Comparison of ENCODE assay signal across 10 mouse cellular contexts in genomic region chr10:25362235-25362634, GRCm38 (mm10). TPM values are rescaled to one million over a fixed set of nuclear protein-coding genes. Genes with fewer than 3 reads are reported as not detected.
DNase-seq lines count a peak whose midpoint lies in the region; ATAC-seq and TF ChIP-seq lines count a peak whose summit lies in the region.
"Had no signal": no experiment of that assay in that cellular context is flagged by ENCODE, and none has a peak within 500 bp of the region (broad histone marks: within the 10 kb centered on the region; RNA-seq: fewer than 3 reads in every experiment).

No protein-coding gene starts in this region.

- 28% methylated on average over 6 of the region's 6 CpGs for WGBS in embryonic facial prominence, embryonic 15.5 days

- TF ChIP-seq POLR2A in myocyte (IDR thresholded peaks at IDR 0.05; ENCODE audit: insufficient read length, low read depth): no peak

- H3K4me1 ChIP-seq in embryonic facial prominence, embryonic 15.5 days: peaks cover 17% of the 10 kb centered on the region

- peak overlapping the region; percentile 88 for H3K4me3 ChIP-seq in left cerebral cortex, adult 2 months
- peak overlapping the region; percentile 79 for H3K4me3 ChIP-seq in embryonic facial prominence, embryonic 15.5 days (replicated peaks)
- H3K4me3 ChIP-seq in myocyte: peak overlapping the region; percentile 78

- TF ChIP-seq CTCF in left cerebral cortex, adult 2 months (IDR thresholded peaks at IDR 0.05): no peak

- H3K9me3 ChIP-seq in embryonic facial prominence, embryonic 15.5 days (replicated peaks): no peaks in the 10 kb centered on the region
- H3K9me3 ChIP-seq: midbrain, embryonic 10.5 days had no signal

- H3K9ac ChIP-seq in embryonic facial prominence, embryonic 15.5 days: no peak overlapping the region

- H3K79me2 ChIP-seq in myocyte (ENCODE audit: control insufficient read depth, insufficient read depth): peaks cover 71% of the 10 kb centered on the region

- no peak overlapping the region for H3ac ChIP-seq in myocyte (ENCODE audit: control insufficient read depth, insufficient read length)

- H3K36me3 ChIP-seq in embryonic facial prominence, embryonic 15.5 days: no peaks in the 10 kb centered on the region
- no peaks in the 10 kb centered on the region for H3K36me3 ChIP-seq in myocyte (ENCODE audit: control insufficient read depth, insufficient read depth)
- H3K36me3 ChIP-seq: midbrain, embryonic 10.5 days had no signal

- intact Hi-C loops in left cerebral cortex, adult 2 months (cut with DNase I): loop anchor here (5.0 kb wide), 1 partner anchor 90 kb away; no protein-coding TSS in a partner anchor

- H3K27me3 ChIP-seq in embryonic facial prominence, embryonic 15.5 days: no peaks in the 10 kb centered on the region
- H3K27me3 ChIP-seq in myocyte (ENCODE audit: control insufficient read depth, insufficient read depth, insufficient read length): no peaks in the 10 kb centered on the region

- DNase-seq in heart, adult 11 months: peak; percentile 48
- DNase-seq in heart, postnatal 4 days: no peak
- DNase-seq in left cerebral cortex, adult 2 months (ENCODE audit: extremely low spot score in 1 of 2, low spot score in 2 of 2): no peak
- no peak for DNase-seq in left cerebral cortex, adult 9 months (ENCODE audit: low spot score in 2 of 2)
- DNase-seq in layer of hippocampus, postnatal 10 days (ENCODE audit: low spot score in 2 of 2): no peak
- no peak for DNase-seq in retina, postnatal 1 day
- DNase-seq: gastrocnemius, postnatal 36 days had no signal

- H3K27ac ChIP-seq in left cerebral cortex, adult 2 months: no peak overlapping the region
- H3K27ac ChIP-seq in embryonic facial prominence, embryonic 15.5 days (replicated peaks): peak overlapping the region; percentile 48
- H3K27ac ChIP-seq: midbrain, embryonic 10.5 days had no signal

- H3K4me2 ChIP-seq in embryonic facial prominence, embryonic 15.5 days (replicated peaks): peak overlapping the region; percentile 65
- H3K4me2 ChIP-seq in myocyte (ENCODE audit: low read depth): peak overlapping the region; percentile 97

- ATAC-seq in embryonic facial prominence, embryonic 15.5 days (ENCODE audit: insufficient number of reproducible peaks, low FRiP score, low TSS enrichment, low read depth): peak; percentile 4; the same call in 1 of the 2 replicates

TF ChIP-seq in myocyte, 11 proteins besides CTCF, POLR2A, EP300 and RAD21:
- TF ChIP-seq REST (IDR thresholded peaks at IDR 0.05; ENCODE audit: insufficient read depth, insufficient read length) (no peak), MYOD1 (IDR thresholded peaks at IDR 0.05; ENCODE audit: control insufficient read depth in 1 of 3, insufficient read length in 2 of 3, low read depth in 2 of 3) (no peak), SRF (IDR thresholded peaks at IDR 0.05; ENCODE audit: control insufficient read depth, insufficient read length, low read depth) (no peak), CEBPB (IDR thresholded peaks at IDR 0.05; ENCODE audit: insufficient read depth, poor library complexity, severe bottlenecking) (no peak), TCF12 (IDR thresholded peaks at IDR 0.05; ENCODE audit: insufficient read depth, poor library complexity, severe bottlenecking) (no peak), MAX (IDR thresholded peaks at IDR 0.05; ENCODE audit: low read depth) (no peak), MYOG (IDR thresholded peaks at IDR 0.05; ENCODE audit: control insufficient read depth in 1 of 3, insufficient read depth in 1 of 3, insufficient read length in 2 of 3, low read depth in 2 of 3) (no peak), E2F4 (IDR thresholded peaks at IDR 0.05; ENCODE audit: insufficient read depth) (no peak), TCF3 (IDR thresholded peaks at IDR 0.05; ENCODE audit: insufficient read length, low read depth) (no peak), USF1 (IDR thresholded peaks at IDR 0.05; ENCODE audit: low read depth) (no peak), POLR2AphosphoS2 (IDR thresholded peaks at IDR 0.05; ENCODE audit: insufficient read length, low read depth) (no peak)
TF ChIP-seq in myocyte: peak in this region for 0.

RNA-seq across cellular contexts. Expression of gene Epb41l2, which starts 2.6 kb away (rescaled TPM):
- total RNA-seq in heart, postnatal 4 days (2021): 10 to 100 TPM; 90.5 to 91.5 TPM
- 100 to 1,000 TPM; 123 to 127 TPM for total RNA-seq in left cerebral cortex, adult 2 months (2021)
- 78.9 and 79.8 TPM in 2 replicates for polyA plus RNA-seq in embryonic facial prominence, embryonic 15.5 days (2015; fragmentation: Nextera tagmentation; extraction: Ambion mirVana)
- 22.3 TPM for polyA plus RNA-seq in myocyte (2012; fragmentation: generic; extraction: Trizol)
- 100 to 1,000 TPM; 145 to 153 TPM for total RNA-seq in layer of hippocampus, postnatal 10 days (2021)

RNA-seq across cellular contexts. Expression of gene Akap7, which starts 54.6 kb away (rescaled TPM):
- 10 to 100 TPM; 48.1 to 52.5 TPM for total RNA-seq in heart, postnatal 4 days (2021)
- total RNA-seq in left cerebral cortex, adult 2 months (2021): 10 to 100 TPM; 65.5 to 68.1 TPM
- 18.8 and 22.3 TPM in 2 replicates for polyA plus RNA-seq in embryonic facial prominence, embryonic 15.5 days (2015; fragmentation: Nextera tagmentation; extraction: Ambion mirVana)
- 9.0 TPM for polyA plus RNA-seq in myocyte (2012; fragmentation: generic; extraction: Trizol)
- 10 to 100 TPM; 70.6 to 73.8 TPM for total RNA-seq in layer of hippocampus, postnatal 10 days (2021)
